Mouse (Mus musculus): ENCODE results near the gene Triap1. TPM values are rescaled to one million over a fixed set of nuclear protein-coding genes. Genes with fewer than 3 reads are reported as not detected.

Gene Triap1
- total and polyA plus RNA-seq, 3 experiments, result 31.8 to 38.2 (median 33.7) TPM

DNA sequence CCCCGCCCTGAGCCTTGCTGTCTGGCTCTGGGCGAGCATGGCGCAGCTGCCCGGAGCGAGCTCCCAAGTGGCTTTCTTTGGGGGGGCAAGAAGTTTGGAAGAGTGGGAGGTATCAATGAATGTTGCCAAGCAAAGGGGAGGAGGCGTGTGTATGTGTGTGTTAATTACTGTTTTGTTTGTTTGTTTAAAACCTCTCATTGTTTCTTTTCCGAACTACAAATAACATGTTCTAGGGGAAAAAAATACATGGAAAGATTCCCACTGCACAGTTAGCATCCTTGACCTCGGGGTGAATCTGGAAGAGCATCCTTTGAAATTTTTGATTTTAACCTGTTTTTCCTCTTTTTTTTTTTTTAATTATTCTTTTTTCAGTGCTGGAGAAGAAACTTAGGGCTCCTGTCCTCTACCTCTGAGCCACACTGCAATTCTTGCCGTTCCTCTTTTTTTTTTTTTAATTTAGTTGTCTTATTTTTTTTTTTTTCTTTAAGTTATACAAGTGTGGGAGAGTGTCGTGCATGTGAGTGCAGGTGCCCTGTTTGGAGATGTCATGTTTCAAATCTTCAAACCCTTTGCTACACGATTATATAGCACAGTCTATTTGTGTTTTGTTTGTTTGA lies 33.3 kb downstream of the Triap1 start:
- no peak for DNase-seq (ENCODE audit: extremely low read depth)
- TF ChIP-seq ZNF384 (IDR thresholded peaks at IDR 0.05; ENCODE audit: low read depth, low read length) (no peak), ZC3H11A (IDR thresholded peaks at IDR 0.05; ENCODE audit: low read depth, low read length) (no peak), MYC (IDR thresholded peaks at IDR 0.05; ENCODE audit: low read depth, low read length) (no peak), MEF2A (IDR thresholded peaks at IDR 0.05; ENCODE audit: borderline replicate concordance, low read depth, low read length) (no peak)
- H3K27me3 ChIP-seq (replicated peaks), result no peaks in the 10 kb centered on the region
- H3K4me3 ChIP-seq (replicated peaks in 1 of 3; ENCODE audit: low read depth in 2 of 3, low read length in 2 of 3, poor library complexity in 1 of 3), result no peak overlapping the region
- peaks cover 2% of the 10 kb centered on the region for H3K9me3 ChIP-seq (replicated peaks; ENCODE audit: low read length)
- H3K4me1 ChIP-seq (ENCODE audit: control insufficient read depth in 1 of 2, insufficient read depth in 2 of 2), result peaks cover 5 to 6% of the 10 kb centered on the region in 2 experiments; a peak in 2 of 4 replicates
- no peak overlapping the region for H3K9ac ChIP-seq (ENCODE audit: insufficient read depth, low read depth)
- no peaks in the 10 kb centered on the region for H3K79me2 ChIP-seq (replicated peaks; ENCODE audit: control insufficient read depth, extremely low read depth, insufficient read depth, poor library complexity, severe bottlenecking)
- no peak overlapping the region for H3K4me2 ChIP-seq (ENCODE audit: insufficient read depth, low read depth, poor library complexity, severe bottlenecking)
- in situ Hi-C loops (cut with MboI; ENCODE audit: low pct_ligation_motif_present, low pct_unique_long_range_greater_than_20kb, low sequenced_read_pairs) (no loop called here), dilution Hi-C loops (cut with MboI; ENCODE audit: extremely low pct_ligation_motif_present, extremely low pct_unique_long_range_greater_than_20kb, low sequenced_read_pairs) (no loop called here)
- H3K36me3 ChIP-seq (replicated peaks in 1 of 2; ENCODE audit: control insufficient read depth in 1 of 2, insufficient read depth in 1 of 2, low read length in 1 of 2), result peaks cover 2 to 53% of the 10 kb centered on the region in 2 experiments
- H3K27ac ChIP-seq (ENCODE audit: insufficient read depth, low read depth), result no peak overlapping the region

DNA sequence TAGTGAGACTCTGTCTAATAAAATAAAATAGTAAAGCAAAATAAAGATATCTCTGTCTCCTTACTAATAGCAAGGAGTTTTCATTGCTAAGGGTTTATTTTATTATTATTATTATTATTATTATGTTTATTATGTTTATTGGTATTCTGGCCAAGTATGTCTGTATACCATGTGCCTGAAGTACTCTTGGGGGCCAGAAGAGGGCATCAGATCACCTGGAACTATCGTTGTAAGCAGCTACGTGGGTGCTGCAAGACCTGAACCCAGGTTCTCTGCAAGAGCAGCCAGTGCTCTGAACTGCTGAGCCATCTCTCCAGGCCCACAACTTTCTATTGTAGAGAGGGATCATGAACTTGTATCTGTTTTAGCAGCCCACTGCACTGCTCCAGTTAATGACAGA lies 34.4 kb downstream of the Triap1 start:
- Histone ChIP-seq H3K36me3 (replicated peaks in 1 of 2; ENCODE audit: control insufficient read depth in 1 of 2, insufficient read depth in 1 of 2, low read length in 1 of 2) (peaks cover 0 to 46% of the 10 kb centered on the region in 2 experiments), H3K4me3 (replicated peaks in 1 of 3; ENCODE audit: low read depth in 2 of 3, low read length in 2 of 3, poor library complexity in 1 of 3) (no peak overlapping the region), H3K4me2 (ENCODE audit: insufficient read depth, low read depth, poor library complexity, severe bottlenecking) (no peak overlapping the region), H3K9ac (ENCODE audit: insufficient read depth, low read depth) (no peak overlapping the region), H3K27ac (ENCODE audit: insufficient read depth, low read depth) (no peak overlapping the region), H3K4me1 (ENCODE audit: control insufficient read depth in 1 of 2, insufficient read depth in 2 of 2) (peaks cover 5 to 6% of the 10 kb centered on the region in 2 experiments; a peak in 2 of 4 replicates), H3K9me3 (replicated peaks; ENCODE audit: low read length) (peaks cover 2% of the 10 kb centered on the region), H3K79me2 (replicated peaks; ENCODE audit: control insufficient read depth, extremely low read depth, insufficient read depth, poor library complexity, severe bottlenecking) (no peaks in the 10 kb centered on the region), H3K27me3 (replicated peaks) (no peaks in the 10 kb centered on the region)
- TF ChIP-seq ZMIZ1 (IDR thresholded peaks at IDR 0.05; ENCODE audit: low read depth, low read length), result no peak
- TF ChIP-seq RAD21 (IDR thresholded peaks at IDR 0.05; ENCODE audit: low read depth, low read length), result no peak
- no peak for TF ChIP-seq CHD1 (IDR thresholded peaks at IDR 0.05; ENCODE audit: low read depth, low read length)
- no peak for TF ChIP-seq BHLHE40 (IDR thresholded peaks at IDR 0.05; ENCODE audit: low read depth, low read length)
- no peak for TF ChIP-seq MAZ (IDR thresholded peaks at IDR 0.05; ENCODE audit: low read depth, low read length)
- TF ChIP-seq TBP (conservative IDR thresholded peaks at IDR 0.05; ENCODE audit: low read depth, low read length), result no peak
- TF ChIP-seq SMC3 (IDR thresholded peaks at IDR 0.05; ENCODE audit: low read depth, low read length), result 0 out of 2 replicates have a peak, but pooled peaks have one; percentile 13
- TF ChIP-seq UBTF (IDR thresholded peaks at IDR 0.05; ENCODE audit: low read depth, low read length), result no peak
- no peak for TF ChIP-seq MAX (IDR thresholded peaks at IDR 0.05; ENCODE audit: low read length)
- no peak for TF ChIP-seq JUND (conservative IDR thresholded peaks at IDR 0.05; ENCODE audit: low read depth, low read length)
- TF ChIP-seq CTCF (conservative IDR thresholded peaks at IDR 0.05 in 1 of 2, IDR thresholded peaks at IDR 0.05 in 1 of 2; ENCODE audit: low read depth in 2 of 2, low read length in 2 of 2), result peak in 1 of 2 experiments; percentile 21; a peak in 1 of 4 replicates
- TF ChIP-seq SIN3A (IDR thresholded peaks at IDR 0.05; ENCODE audit: low read length), result no peak
- no peak for TF ChIP-seq EP300 (IDR thresholded peaks at IDR 0.05; ENCODE audit: low read length)
- no peak for TF ChIP-seq HCFC1 (IDR thresholded peaks at IDR 0.05; ENCODE audit: low read depth, low read length)
- in situ Hi-C loops (cut with MboI; ENCODE audit: low pct_ligation_motif_present, low pct_unique_long_range_greater_than_20kb, low sequenced_read_pairs) (no loop called here), dilution Hi-C loops (cut with MboI; ENCODE audit: extremely low pct_ligation_motif_present, extremely low pct_unique_long_range_greater_than_20kb, low sequenced_read_pairs) (no loop called here)
- no peak for DNase-seq (ENCODE audit: extremely low read depth)

All from CH12.LX (cell line).